Mouse (Mus musculus) layer of hippocampus, adult 2 months (tissue): ENCODE data around the gene Wdr19. TPM values are rescaled to one million over a fixed set of nuclear protein-coding genes. Genes with fewer than 3 reads are reported as not detected.

Experiments used
- DNase-seq, 2 experiments: peaks; one replicate each; pipeline ENCODE4 v3.0.0; 2022; ENCODE audit warnings: low spot score in 2 of 2
- H3K27ac ChIP-seq: fragments of 200-600 bp; 2 replicates; pipeline ENCODE4 v1.8.1; 2022
- H3K4me3 ChIP-seq: fragments of 200-600 bp; 2 replicates; pipeline ENCODE4 v1.8.1; 2022; ENCODE audit warnings: mild to moderate bottlenecking
- CTCF ChIP-seq: fragments of 200-600 bp; conservative IDR thresholded peaks from 2 replicates; pipeline ENCODE4 v1.8.1; 2022; ENCODE audit warnings: antibody characterized with exemption, mild to moderate bottlenecking, moderate library complexity
- long read RNA-seq, 2 experiments: library from polyadenylated mRNA; stranded (forward); transcript quantifications; one replicate each; pipeline ENCODE4 v2.0.0; 2021; ENCODE audit warnings: borderline mapping rate in 2 of 2
- total RNA-seq, 2 experiments: library from RNA; stranded (reverse); gene quantifications; 2 replicates each; pipeline ENCODE4 v1.2.3; 2021

Wdr19 gene
- 10 to 100 TPM; 22.9 to 23.7 TPM for total RNA-seq
- long read RNA-seq, experiment 1, full-length matches to known transcripts: 6 of 12 reads
- long read RNA-seq, experiment 1, partial matches to known transcripts: 2 of 12 reads
- long read RNA-seq, experiment 1, other reads (novel, unspliced or antisense): 4 of 12 reads
- long read RNA-seq, experiment 2, full-length matches to known transcripts: 10 of 15 reads
- long read RNA-seq, experiment 2, partial matches to known transcripts: 1 of 15 reads
- long read RNA-seq, experiment 2, other reads (novel, unspliced or antisense): 4 of 15 reads

DNA sequence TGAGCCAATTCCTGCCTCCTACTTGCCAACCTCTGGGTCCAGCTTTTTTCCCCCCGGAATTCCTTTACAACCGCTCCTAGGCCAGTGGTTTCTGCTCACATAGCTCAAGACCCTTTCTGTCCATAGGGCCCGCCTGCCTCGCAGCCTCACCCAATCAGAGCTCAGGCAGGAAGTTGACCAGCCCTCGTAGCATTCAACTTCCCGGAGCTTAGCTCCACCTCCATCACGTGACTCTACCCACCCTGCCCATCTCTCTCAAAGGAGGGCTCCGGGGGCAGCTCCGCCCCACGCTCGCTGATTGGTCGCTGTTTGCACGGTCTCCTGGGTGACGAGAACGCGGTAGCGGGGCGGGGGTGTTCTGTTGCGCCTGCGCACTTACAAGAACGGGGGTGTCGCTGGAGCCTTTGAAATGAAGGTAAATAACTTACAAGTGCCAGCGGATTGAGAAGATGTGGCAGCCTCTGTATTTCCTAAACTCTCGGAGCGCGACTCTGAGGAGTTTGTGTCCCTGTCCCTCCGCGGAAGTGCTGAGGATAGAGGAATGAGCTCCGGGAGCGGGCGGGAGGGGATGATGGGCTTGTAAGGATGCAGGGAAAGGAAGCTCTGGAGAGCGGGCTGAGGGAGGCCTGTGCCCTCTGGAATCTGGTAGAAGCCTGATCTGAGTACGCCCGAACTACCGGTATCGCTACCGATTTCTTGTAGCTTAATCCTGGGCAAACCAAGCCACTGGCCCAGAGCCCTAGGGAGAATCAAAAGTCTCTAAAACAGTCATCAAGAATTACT is at the start of gene Wdr19:
Gene Wdr19 (plus strand): TSS at position 351 of the 783 bp plus-strand sequence.
- TF ChIP-seq CTCF: no peak
- peak within 1 kb of the TSS; percentile 94 for H3K27ac ChIP-seq
- peak within 1 kb of the TSS; percentile 59 for H3K4me3 ChIP-seq
- peak; percentile 98 to 100 for DNase-seq

DNA sequence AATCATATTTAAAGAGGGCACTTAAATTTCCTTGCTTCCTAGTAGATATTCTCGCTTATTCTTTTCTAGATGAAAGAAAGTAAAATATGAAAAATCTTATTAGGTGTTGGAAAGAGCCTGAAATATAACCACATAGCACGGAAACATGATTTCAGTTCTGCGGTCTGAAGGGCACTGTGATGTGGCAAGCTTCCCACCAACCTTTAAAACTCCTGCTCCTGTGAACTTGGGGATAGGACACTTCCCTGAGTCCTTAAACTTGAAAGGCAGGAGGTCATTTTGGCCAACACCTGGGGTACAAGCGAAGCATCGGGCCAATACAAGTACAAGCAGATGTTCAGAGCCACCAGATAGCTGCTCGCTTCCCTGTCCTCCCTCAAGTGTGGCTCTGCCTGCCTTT is 49.8 kb upstream of the Wdr19 start:
- no peak for DNase-seq
- TF ChIP-seq CTCF: no peak
- peak overlapping the region; percentile 63; the same call in 1 of the 2 replicates for H3K27ac ChIP-seq

DNA sequence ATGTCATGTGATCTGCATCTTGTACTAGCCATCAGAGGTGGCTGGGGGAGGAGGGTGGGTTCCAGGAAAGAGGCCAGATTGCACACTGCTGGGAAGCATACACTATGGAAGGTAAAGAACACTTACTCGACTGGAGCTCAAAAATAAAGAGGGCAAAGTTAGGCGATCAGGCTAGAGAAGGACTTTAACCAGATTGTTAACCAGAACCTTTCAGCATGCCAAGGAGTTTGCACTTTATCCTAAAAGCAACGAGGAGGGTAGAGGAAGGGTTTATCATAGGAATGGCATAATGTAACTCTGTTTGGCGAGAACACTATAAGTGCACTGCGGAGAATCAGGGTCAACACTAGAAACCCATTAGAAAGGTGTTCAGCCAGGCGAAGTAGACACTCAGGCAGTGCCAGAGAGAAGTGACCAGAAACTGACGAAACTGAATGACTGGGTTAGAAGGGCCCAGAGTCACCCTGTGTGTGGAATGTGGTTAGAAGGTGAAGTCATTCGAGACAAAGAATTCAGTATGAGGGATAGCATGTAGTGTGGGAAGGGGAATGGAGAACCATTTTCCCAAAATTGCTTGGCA is 49.0 kb upstream of the Wdr19 start:
- no peak overlapping the region; the same call in 1 of the 2 replicates for H3K27ac ChIP-seq
- no peak for DNase-seq
- H3K4me3 ChIP-seq: no peak overlapping the region
- TF ChIP-seq CTCF: no peak

More for the DNA sequence above, 49.8 kb upstream of the Wdr19 start:
- H3K4me3 ChIP-seq: no peak overlapping the region

DNA sequence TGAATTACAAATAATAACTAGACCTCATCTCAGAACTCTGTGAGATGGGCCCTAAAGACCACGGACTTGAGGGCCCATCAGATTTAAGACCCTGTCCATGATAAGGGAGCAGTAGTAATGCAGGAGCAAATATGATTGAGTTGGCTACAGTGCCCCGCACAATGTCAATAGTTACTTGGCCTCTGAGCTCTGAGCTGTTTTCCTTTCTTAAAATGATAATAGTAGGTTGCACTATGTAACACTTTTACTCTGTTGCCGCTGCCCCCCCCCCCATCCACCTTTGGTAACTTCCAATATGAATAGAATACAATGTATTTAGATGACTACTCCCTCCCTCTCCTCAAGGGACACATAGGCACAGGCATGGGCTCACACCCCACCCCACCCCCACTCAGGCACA is 48.2 kb upstream of the Wdr19 start:
- DNase-seq: no peak

DNA sequence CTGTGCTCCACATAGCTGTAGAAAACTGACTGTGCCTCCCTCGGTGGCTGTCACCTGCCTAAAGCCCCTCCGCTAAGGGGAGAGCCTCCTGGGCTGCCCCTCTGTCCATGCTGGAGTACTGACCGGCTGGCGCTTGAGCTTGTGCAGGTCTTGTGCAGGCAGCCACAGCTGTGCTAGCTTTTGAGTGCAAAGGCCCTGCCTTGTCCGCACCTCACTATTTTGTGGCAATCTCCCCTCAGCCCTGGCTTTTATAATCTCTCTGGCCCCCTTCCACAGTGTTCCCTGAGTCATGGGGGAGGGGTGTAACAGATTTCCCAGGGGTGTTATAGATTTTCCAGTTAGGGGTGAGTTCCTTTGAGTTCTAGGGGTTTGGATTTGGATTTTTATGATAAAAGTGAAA is 47.7 kb upstream of the Wdr19 start:
- H3K27ac ChIP-seq: no peak overlapping the region
- TF ChIP-seq CTCF: no peak
- H3K4me3 ChIP-seq: no peak overlapping the region
- DNase-seq: no peak

More for the DNA sequence above, 48.2 kb upstream of the Wdr19 start:
- no peak overlapping the region for H3K4me3 ChIP-seq
- TF ChIP-seq CTCF: no peak
- H3K27ac ChIP-seq: no peak overlapping the region

DNA sequence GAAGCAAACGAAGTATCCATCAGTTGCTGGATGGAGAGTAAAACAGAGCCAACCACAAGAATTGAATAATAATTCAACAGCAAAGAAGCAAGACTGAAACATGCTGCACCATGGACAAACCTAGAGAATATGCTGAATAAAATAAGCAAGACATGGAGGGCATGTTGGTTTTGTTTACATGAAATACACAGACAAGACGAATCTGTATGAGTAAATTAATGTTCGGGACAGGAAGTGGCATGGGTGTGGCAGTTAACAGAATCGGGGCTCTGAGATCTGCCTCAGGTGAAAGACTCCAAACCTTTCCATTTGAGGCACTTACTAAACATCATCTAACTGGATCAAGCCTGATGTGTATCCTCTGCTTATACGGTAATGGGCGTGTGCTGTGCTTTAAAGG is 45.2 kb upstream of the Wdr19 start:
- DNase-seq: no peak
- no peak for TF ChIP-seq CTCF
- H3K4me3 ChIP-seq: no peak overlapping the region

DNA sequence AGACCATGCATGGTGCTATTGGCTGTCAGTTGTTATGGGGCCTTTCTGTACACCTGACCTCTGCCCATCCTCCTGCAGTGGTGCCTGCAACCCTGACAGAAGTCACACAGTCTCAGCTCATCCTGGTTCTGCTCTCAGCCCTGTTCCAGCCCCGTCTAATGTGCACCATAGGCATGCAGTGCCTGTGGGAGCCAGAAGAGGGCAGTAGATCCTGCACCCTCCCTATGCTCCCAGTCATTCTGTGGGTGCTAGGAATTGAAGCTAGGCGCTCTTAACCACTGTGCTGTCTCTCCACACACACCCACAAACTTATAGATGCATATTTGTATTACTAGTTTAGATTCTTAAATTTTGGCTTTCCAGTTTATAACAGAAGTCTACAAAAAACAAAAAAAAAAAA is 42.6 kb upstream of the Wdr19 start:
- H3K27ac ChIP-seq: peak overlapping the region; percentile 40; the same call in 1 of the 2 replicates
- peak; percentile 74 for TF ChIP-seq CTCF
- no peak for DNase-seq
- no peak overlapping the region for H3K4me3 ChIP-seq

More for the DNA sequence above, 45.2 kb upstream of the Wdr19 start:
- no peak overlapping the region for H3K27ac ChIP-seq

DNA sequence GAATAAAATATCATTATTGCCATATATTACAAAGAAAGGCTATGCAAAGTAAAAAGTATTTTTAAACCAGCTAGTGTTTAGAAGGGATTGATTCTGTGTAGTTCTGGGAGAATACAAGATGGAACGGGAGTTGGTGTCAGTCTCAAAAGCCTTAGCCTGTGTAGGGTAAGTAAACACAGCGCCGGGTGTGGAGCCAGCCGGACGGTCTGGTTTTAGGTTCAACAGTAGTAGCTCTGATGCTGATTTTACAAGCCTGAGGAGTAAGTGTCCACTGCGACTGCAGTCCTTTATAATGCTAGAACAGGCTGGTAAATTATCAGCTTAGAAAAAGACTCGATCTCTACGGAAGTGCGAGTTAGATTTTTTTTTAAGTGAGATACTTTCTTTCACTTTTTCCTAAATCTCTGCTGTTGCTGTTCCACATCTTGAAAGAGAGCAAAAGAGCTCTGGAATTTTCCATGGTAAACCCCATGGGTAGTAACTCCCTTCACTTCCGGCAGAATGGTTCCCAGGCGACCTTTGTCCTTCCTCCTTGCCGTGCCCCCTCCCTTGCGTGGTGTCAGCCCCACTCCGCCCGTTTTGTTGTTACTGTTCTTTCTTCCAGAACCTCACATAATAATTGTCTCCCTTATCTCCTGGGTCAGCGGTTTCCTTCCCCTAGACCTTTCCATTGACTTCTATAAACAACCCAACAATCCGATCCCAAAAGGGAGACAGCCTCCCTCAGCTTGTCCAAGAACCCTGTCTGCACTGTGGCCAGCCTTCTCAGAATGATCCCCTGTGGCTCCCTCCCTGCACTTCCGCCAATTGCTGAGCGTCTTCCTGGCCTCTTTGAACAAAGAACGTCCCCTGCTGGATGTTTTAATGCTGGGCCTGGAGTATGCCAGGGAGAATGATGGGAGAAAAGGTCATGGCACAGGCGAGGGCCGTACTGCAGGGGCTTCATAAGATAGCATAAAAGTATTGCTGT is 41.8 kb upstream of the Wdr19 start:
- no peak for DNase-seq
- peak overlapping the region; percentile 54 for H3K27ac ChIP-seq
- H3K4me3 ChIP-seq: no peak overlapping the region
- peak; percentile 64 for TF ChIP-seq CTCF

DNA sequence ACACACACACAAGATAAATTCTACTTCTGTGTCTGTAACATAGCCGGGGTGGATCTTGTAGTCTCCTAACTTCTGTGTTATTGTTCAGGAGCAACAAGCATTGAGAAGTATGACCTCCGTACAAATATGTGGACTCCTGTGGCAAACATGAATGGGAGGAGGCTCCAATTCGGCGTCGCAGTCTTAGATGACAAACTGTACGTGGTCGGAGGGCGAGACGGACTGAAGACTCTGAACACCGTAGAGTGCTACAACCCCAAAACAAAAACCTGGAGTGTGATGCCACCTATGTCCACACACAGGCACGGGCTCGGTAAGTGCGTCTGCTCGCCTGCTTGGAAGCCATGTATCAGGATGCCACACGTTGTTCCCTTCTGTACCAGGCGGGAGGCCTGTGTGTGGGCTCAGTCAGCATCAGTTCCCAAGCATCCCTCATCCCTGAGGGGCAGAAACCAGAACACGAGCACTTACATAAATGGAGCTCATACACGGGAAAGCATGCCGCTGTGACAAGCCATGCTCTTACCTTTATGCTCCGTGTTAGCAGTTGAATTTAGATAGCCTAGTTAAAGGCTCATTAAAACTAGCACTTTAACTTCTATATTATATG is 40.7 kb upstream of the Wdr19 start:
- H3K4me3 ChIP-seq: no peak overlapping the region
- peak overlapping the region; percentile 54 for H3K27ac ChIP-seq
- DNase-seq: peak; percentile 35 to 65
- 0 out of 2 replicates have a peak, but pooled peaks have one; percentile 16 for TF ChIP-seq CTCF

- Histone ChIP-seq H3K27ac (no peak overlapping the region), H3K4me3 (no peak overlapping the region)
- TF ChIP-seq CTCF: no peak
- DNase-seq: no peak
Measured at GRCm38 (mm10) chr5:65163001-65163400, 36.5 kb upstream of the Wdr19 start.

DNA sequence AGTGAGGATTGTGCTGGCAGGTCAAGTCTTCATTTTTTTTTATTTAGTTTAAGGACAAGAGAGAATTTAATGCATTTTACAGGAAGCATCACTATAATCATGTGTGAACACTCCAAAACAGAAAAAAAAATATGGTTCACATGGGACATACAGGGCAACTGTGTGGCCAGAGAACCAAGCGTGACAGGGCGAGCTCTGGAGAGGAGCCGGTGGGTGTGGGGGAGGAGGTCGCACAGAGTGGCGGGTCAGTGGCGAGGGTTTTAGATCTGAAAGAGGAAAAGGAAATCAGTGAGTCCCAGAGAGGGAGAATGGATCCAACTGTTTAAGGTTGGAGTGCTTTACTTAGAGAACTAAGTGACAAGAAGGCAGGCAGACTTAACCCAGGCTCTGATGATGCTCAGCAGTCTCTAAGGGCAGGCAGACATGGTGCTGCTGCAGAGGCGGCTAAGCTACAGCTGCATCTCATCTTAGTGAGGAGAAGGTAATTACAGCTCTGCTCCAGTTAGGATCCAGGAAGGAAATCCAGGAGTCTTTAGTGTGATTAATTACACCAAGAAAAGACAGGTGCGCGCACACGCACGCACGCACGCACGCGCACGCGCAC is 35.9 kb upstream of the Wdr19 start:
- H3K4me3 ChIP-seq: no peak overlapping the region
- DNase-seq: no peak
- TF ChIP-seq CTCF: no peak
- no peak overlapping the region for H3K27ac ChIP-seq
